Mouse (Mus musculus) C2C12 (cell line): Measurements from ENCODE around the gene Gm21188.
"Not testable (repeated sequence)": the region's sequence is repeated elsewhere in the genome, so short reads cannot be mapped to it uniquely, and the experiment has no call there.

Experiments used
- CTCF ChIP-seq: IDR thresholded peaks from one replicate; pipeline ENCODE4 v1.5.1; 2011; ENCODE audit not compliant: control insufficient read depth, insufficient read depth, insufficient read length
- MYOG ChIP-seq: IDR thresholded peaks from one replicate; pipeline ENCODE4 v1.6.1; 2011; ENCODE audit not compliant: control insufficient read depth, insufficient read length; ENCODE audit errors: extremely low read depth

DNA sequence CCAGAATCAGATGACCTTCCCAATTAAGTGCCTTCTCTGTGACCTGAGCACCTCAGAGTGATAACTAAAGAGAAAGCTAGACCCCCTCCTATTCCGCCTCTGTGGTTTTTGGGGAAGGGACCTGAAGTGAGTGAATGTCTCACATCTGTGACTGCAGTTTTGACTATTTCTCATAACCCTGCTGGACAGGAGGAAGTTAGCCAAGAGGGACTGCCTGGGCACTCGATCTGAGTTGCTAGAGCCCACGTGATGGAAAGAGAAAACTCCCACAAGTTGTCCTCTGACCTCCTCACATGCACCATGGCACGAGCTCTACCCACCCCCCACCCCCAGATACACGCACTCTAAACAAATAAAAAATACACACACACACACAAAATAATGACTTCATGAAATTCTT, 3.4 kb downstream of the Gm21188 start:
- not testable (repeated sequence) for TF ChIP-seq CTCF, MYOG
